Mouse (Mus musculus) left cerebral cortex, postnatal 10 days (tissue): Measurements from ENCODE around the gene Psenen. TPM values are rescaled to one million over a fixed set of nuclear protein-coding genes. Genes with fewer than 3 reads are reported as not detected.

Experiments used
- DNase-seq, 2 experiments: peaks; one replicate each; pipeline ENCODE4 v3.0.0; 2021 to 2022; ENCODE audit warnings: low spot score in 2 of 2, mixed read lengths in 1 of 2; ENCODE audit errors: extremely low spot score in 1 of 2
- intact Hi-C: fragments of 180-260 bp; cut with DNase I; formaldehyde crosslinking; loops from one replicate; pipeline ENCODE4 v1.15.1; 2025
- microRNA-seq: library from miRNA; unstranded; fragments of <30 nt; microRNA quantifications from one replicate; pipeline ENCODE4 v1.2.0, GENCODE M21; 2022
- total RNA-seq, 2 experiments: library from RNA; stranded (reverse); gene quantifications; 2 replicates each; pipeline ENCODE4 v1.2.3; 2021

Gene Psenen
- total RNA-seq, 2 experiments from 2014 or later = 79.1 to 82.8 TPM

DNA sequence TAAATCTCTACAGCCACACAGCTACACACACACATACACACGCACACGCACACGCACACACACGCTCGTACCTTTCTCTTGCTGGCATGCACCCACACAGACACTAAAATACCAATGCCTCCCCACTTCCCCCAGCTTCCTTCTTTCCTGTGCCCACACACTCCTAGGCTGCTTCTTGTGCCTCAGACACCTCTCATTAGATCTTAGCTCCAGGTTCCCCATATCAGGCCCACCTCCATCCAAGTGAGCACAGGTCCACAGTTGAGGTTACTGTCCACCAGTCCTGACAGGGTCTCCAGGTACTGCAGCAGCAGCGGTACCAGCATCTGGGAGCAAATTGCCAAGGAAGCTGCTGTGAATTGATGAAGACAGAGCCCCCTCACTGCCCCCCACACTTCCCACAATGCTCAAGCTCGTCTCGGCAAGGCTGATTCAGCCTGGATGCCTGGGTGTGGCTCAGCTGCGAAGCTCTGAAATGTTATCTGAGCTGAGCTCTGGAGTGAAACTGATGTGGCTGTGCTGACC, 32.1 kb downstream of the Psenen start:
- intact Hi-C loops = loop anchor here (5.0 kb wide), 2 partner anchors 44 to 84 kb away; partner anchors contain the start of gene Aplp1
- DNase-seq = no peak

DNA sequence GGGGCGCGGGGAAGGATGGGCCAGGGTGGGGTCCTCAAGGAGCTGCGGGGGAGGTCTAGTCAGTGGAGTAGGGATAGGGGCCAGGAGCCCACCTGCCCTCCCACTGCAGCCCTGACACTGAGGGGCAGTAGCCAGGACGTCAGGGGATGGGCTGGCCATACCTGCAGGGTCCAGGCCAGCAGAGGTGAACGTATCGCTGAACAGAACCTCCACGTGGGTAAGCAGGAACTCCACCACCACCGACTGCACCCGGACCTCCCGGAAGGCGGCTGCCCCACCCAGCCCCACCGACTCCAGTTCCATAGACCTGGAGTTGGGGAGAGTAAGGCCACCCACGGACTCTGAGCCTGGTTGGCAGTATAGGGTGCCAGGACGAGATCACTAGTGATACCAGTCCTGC, 36.4 kb downstream of the Psenen start:
- no peak for DNase-seq

DNA sequence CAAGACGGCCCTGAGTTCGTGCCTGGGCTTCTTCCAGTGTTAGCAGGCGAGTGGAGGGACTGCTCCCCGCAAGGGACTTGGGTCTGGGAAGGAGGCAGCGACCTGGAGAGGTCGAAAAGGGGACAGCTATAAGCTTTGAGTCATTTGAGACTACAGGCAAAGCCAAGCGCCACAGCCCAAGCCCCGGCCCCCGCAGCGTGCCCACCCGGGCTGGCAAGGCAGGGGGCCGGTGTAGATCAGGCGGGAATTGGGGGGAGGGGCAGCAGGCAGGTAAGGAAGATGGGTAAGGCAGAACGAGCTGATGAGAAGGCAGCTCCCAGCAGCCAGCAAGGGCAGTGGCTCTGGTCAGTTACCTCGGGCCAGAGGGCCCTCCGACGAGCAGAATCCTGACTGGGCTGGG, 37.0 kb downstream of the Psenen start:
- DNase-seq = no peak
- intact Hi-C loops = no loop called here

More for the DNA sequence above, 36.4 kb downstream of the Psenen start:
- intact Hi-C loops = no loop called here

DNA sequence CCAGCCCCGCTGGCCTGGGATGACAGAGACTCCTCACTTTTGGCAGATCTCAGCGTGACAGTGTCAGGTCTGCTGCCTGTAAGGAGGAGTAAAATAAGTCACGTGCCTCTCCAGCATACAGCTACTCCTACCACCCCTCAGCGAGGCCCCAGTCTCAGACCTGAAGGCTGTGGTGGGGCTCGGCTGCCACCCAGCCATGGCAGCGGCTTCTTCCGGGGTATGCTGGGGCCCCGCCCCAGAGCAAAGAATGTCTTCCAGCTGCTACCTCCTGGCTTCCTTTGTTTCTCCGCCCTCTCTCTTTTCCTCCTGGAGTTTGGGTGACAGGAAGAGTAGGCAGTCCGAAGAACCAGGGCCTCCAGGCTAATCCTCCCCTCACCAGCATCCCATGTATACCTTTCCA, 37.5 kb downstream of the Psenen start:
- no peak for DNase-seq
- intact Hi-C loops = no loop called here

DNA sequence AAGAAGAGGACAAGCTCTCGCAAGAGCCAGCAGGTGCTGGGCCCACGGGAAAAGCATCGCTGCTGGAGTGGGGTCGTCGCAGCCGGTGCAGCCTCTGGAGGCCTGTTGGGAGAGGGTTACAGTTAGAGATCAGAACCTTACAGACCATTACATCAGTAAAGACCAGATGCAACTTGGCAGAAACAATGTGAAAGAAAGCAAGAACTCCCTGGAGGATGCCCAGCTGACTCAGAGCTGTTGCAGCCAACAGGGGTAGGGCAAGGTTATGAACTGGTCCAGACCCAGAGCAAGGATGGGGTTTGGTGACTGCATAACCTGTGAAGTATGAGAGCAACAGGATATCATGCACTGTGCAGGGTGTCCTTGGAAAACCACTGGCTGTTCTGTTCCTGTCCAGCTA, 38.9 kb downstream of the Psenen start:
- intact Hi-C loops = no loop called here
- DNase-seq = no peak

DNA sequence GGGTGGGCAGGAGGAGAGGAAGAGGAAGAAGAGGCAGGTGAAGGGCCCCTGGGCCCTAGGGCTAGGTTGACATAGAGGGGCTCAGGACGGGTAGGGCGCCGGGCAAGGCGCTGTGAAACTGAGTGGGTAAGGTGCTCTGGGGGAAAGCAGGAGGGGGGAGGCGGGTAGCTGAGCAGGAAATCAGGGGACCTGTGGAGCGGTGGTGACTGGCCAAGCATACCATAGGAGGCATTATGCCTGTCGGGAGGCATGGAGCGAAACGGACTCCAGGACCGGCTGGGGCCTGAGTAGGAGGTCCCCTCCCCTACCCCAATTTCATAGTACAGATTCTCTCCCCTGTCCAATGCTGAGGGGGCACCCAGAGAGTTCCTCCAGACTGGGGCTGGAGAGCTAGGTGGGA, 40.6 kb downstream of the Psenen start:
- no peak for DNase-seq
- intact Hi-C loops = no loop called here

DNA sequence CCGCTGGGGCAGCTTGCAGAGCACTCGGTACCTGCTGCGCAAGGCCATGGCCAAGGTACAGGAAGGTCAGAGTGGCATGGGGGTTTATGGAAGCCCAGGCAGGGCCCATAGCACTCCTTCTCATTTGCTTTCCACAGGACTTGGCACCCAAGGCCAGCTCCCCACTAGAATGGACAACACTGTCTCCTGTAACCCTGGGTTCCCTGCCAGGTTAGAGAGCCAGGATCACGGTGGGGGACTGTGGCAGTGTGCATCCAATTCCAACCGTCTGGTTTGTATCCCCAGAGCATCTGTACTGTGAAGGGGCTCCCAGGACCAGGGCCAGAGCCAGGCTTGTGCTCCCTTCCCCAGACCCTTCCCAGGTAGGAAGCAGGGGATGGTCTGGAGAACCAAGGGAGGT, 42.6 kb downstream of the Psenen start:
- no peak for DNase-seq
- intact Hi-C loops = no loop called here

DNA sequence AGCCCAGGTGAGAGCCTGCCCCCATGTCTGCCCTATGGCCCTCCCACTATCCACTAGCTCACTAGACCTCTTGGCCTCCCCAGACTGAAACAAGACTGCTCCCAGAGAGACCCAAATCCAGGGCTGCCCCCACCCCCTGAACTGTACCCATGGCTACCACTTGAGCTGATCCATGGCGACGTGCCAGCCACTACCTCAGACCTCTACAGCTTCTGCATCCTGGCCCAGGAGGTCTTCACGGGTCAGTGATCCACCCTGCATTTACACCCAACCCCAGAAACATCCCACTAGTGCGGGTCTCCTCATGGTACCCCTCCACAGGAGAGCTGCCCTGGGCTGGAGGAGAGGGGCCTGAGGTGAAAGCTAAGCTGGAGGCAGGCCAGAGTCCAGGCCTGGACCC, 43.0 kb downstream of the Psenen start:
- intact Hi-C loops = no loop called here
- peak in 1 of 2 experiments; percentile 60 for DNase-seq

DNA sequence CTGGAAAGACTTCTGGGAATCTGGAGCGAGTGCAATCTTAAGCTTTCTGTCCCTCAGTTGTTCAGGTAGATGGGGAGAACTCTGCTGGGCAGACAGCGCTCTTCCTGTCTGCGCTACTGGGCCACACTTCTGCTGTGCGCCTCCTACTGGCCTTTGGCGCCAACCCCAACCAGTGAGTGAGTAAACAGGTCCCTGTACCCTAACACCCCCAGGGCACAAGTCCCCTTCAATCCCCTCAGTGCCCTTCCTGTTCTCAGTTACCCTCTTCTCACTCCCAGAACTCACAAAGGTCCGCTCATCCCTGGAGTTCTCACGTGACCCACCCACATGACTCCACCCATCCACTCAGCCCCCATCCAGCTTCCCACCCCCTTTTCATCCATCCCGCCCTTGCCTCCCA, 45.1 kb downstream of the Psenen start:
- no peak for DNase-seq
- intact Hi-C loops = no loop called here

DNA sequence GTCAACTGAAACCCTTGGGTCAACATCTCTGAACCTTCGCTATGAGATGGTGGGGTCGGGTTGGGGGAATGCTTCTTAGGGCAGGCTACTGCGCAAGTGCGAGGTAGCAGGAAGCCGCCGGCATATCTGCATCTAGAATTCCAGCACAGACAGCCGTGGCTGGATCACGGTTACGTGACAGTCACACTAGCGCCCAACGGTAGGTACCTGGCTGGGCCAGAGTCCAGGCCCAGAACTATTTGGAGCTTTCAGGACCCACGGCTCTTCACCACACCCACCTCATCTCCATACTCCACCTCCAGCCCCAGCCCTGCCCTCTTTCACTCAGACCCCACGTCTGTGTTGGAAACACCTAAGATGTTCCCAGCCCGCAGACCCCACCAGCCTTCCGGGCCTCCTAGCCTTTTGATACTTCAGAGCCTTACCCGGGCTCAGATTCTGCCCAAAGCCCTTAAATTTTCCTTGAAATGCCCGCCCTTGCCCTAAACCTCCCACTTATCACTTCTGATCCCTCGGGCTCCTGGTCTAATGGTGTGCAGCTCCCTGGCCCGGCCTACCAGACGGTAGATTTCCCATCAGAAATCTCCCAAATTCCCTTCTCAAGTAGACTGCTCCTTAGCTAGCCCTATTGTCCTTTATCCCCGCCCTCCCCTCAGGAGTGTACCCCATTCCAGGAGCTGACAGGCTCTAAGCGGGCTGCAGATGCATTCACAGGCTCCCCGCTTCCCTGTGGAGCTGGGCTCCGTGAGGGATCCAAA, 48.2 kb downstream of the Psenen start:
- no peak for DNase-seq
- intact Hi-C loops = no loop called here

Small RNA genes lying within 50 kb of the gene (microRNA-seq; reads per million reads assigned to microRNA genes)
- gene Gm38670 (0.86 reads per million), gene Mir3569 (2.6 reads per million)

Other genes with a start within 250 kb of the Psenen start
- 1 to 10 TPM; 5.4 to 7.5 TPM for gene Syne4, start 248.8 kb downstream of the Psenen start, total RNA-seq
- under 1 TPM; 0.45 to 0.67 TPM for gene E130208F15Rik, start 241.9 kb downstream of the Psenen start, total RNA-seq
- gene Sdhaf1, start 239.7 kb downstream of the Psenen start, total RNA-seq = 1 to 10 TPM; 7.8 to 8.2 TPM
- gene Lrfn3, start 200.9 kb downstream of the Psenen start, total RNA-seq = 10 to 100 TPM; 48.1 to 48.2 TPM
- 10 to 100 TPM; 20.8 to 20.9 TPM for gene Tyrobp, start 149.9 kb downstream of the Psenen start, total RNA-seq
- 1 to 10 TPM in 1 of 2 experiments, not detected in 1; 1.1 TPM for gene Hcst, start 143.8 kb downstream of the Psenen start, total RNA-seq
- 1 to 10 TPM; 2.7 to 3.6 TPM for gene Nfkbid, start 141.9 kb downstream of the Psenen start, total RNA-seq
- gene Aplp1, start 118.1 kb downstream of the Psenen start, total RNA-seq = 100 to 1,000 TPM; 937 to 959 TPM
- 1 to 10 TPM; 1.2 to 4.9 TPM for gene Kirrel2, start 105.9 kb downstream of the Psenen start, total RNA-seq
- under 1 TPM; 0.26 to 0.32 TPM for gene Nphs1, start 105.3 kb downstream of the Psenen start, total RNA-seq
- under 1 TPM in 1 of 2 experiments, not detected in 1; 0.67 TPM for gene Prodh2, start 70.0 kb downstream of the Psenen start, total RNA-seq
- gene Arhgap33, start 28.6 kb downstream of the Psenen start, total RNA-seq = 100 to 1,000 TPM; 259 to 264 TPM
- gene Hspb6, start 11.4 kb downstream of the Psenen start, total RNA-seq = 1 to 10 TPM; 6.4 to 7.3 TPM
- gene Proser3, start 11.3 kb downstream of the Psenen start, total RNA-seq = 1 to 10 TPM; 2.9 to 3.4 TPM
- 10 to 100 TPM; 24.3 to 26.4 TPM for gene Lin37, start 3.8 kb downstream of the Psenen start, total RNA-seq
- gene U2af1l4, start 326 bp downstream of the Psenen start, total RNA-seq = 10 to 100 TPM; 50.1 to 56.1 TPM
- 1 to 10 TPM; 4.2 TPM for gene Gm49396, start 283 bp downstream of the Psenen start, total RNA-seq
- gene Igflr1, start 1.8 kb upstream of the Psenen start, total RNA-seq = 1 to 10 TPM; 1.5 to 1.8 TPM
- gene Kmt2b, start 25.1 kb upstream of the Psenen start, total RNA-seq = 10 to 100 TPM; 54.1 to 56.9 TPM
- not detected for gene Zbtb32, start 35.3 kb upstream of the Psenen start, total RNA-seq
- gene Upk1a, start 49.2 kb upstream of the Psenen start, total RNA-seq = under 1 TPM in 1 of 2 experiments, not detected in 1; 0.32 TPM
- gene Cox6b1, start 62.5 kb upstream of the Psenen start, total RNA-seq = 100 to 1,000 TPM; 736 to 789 TPM
- not detected for gene Etv2, start 72.2 kb upstream of the Psenen start, total RNA-seq
- 10 to 100 TPM; 68.0 to 72.2 TPM for gene Rbm42, start 86.7 kb upstream of the Psenen start, total RNA-seq
- 1 to 10 TPM; 7.1 to 7.3 TPM for gene Haus5, start 101.4 kb upstream of the Psenen start, total RNA-seq
- gene Pmis2, start 108.0 kb upstream of the Psenen start, total RNA-seq = not detected
- not detected for gene 2200002J24Rik, start 135.3 kb upstream of the Psenen start, total RNA-seq
- gene Atp4a, start 148.6 kb upstream of the Psenen start, total RNA-seq = 1 to 10 TPM; 2.5 to 3.2 TPM
- gene Tmem147, start 165.9 kb upstream of the Psenen start, total RNA-seq = 100 to 1,000 TPM; 136 to 144 TPM
- not detected for gene Gapdhs, start 180.1 kb upstream of the Psenen start, total RNA-seq
- gene Sbsn, start 187.8 kb upstream of the Psenen start, total RNA-seq = 1 to 10 TPM; 9.5 to 9.8 TPM
- gene Dmkn, start 200.1 kb upstream of the Psenen start, total RNA-seq = 1 to 10 TPM; 1.4 to 1.5 TPM
- gene Krtdap, start 224.3 kb upstream of the Psenen start, total RNA-seq = not detected